Mouse (Mus musculus) megakaryocyte progenitor cell, adult 5-6 weeks (primary cell): ENCODE data around the gene Exd2. TPM values are rescaled to one million over a fixed set of nuclear protein-coding genes. Genes with fewer than 3 reads are reported as not detected.

Source experiments
- ATAC-seq: replicated peaks from 2 replicates; pipeline ENCODE4 v1.8.0; 2016; ENCODE audit warnings: mild to moderate bottlenecking, moderate TSS enrichment, inconsistent platforms; ENCODE audit not compliant: poor library complexity
- total RNA-seq, 2 experiments: library from RNA; stranded (forward) in 1 of 2; stranded (reverse) in 1 of 2; fragments of 157-497, 149-512 nt in 1 of 2; fragments of 200-1000 nt in 1 of 2; gene quantifications; 2 replicates each; pipeline versions ENCODE4 v1.2.3 to v1.2.4; 2015 to 2017

Exd2 gene
- total RNA-seq, 2 experiments from 2014 or later, result 11.3 to 18.8 TPM

- ATAC-seq, result no peak
Observed at GRCm38 (mm10) chr12:80538311-80538710, 75.4 kb downstream of the Exd2 start.

GRCm38 (mm10) chr12:80545310-80545709 is 82.4 kb downstream of the Exd2 start:
- no peak for ATAC-seq

GRCm38 (mm10) chr12:80549646-80550045 is 86.8 kb downstream of the Exd2 start:
- no peak for ATAC-seq

Other genes starting within 250 kb of the Exd2 start
- 14.8 and 17.2 TPM in 2 replicates for gene Actn1, start 202.7 kb upstream of the Exd2 start, total RNA-seq (2015)
- gene Actn1, start 202.7 kb upstream of the Exd2 start, total RNA-seq (2017), result 17.8 and 19.4 TPM in 2 replicates
- gene Dcaf5, start 26.5 kb upstream of the Exd2 start, total RNA-seq (2015), result 8.1 and 9.6 TPM in 2 replicates
- 13.5 and 15.0 TPM in 2 replicates for gene Dcaf5, start 26.5 kb upstream of the Exd2 start, total RNA-seq (2017)
- not detected in 2 replicates for gene Galnt16, start 55.2 kb downstream of the Exd2 start, total RNA-seq (2015)
- not detected in 2 replicates for gene Galnt16, start 55.2 kb downstream of the Exd2 start, total RNA-seq (2017)
- gene Slc39a9, start 180.8 kb downstream of the Exd2 start, total RNA-seq (2015), result 26.4 and 26.5 TPM in 2 replicates
- 11.5 and 14.6 TPM in 2 replicates for gene Slc39a9, start 180.8 kb downstream of the Exd2 start, total RNA-seq (2017)
- gene Erh, start 181.2 kb downstream of the Exd2 start, total RNA-seq (2015), result 117 TPM in 2 replicates
- gene Erh, start 181.2 kb downstream of the Exd2 start, total RNA-seq (2017), result 96.3 and 127 TPM in 2 replicates
- not detected in 2 replicates for gene Plekhd1, start 229.5 kb downstream of the Exd2 start, total RNA-seq (2015)
- not detected in 2 replicates for gene Plekhd1, start 229.5 kb downstream of the Exd2 start, total RNA-seq (2017)